Mouse (Mus musculus) neural tube, embryonic 14.5 days (tissue): ENCODE data around the gene Rpl36a-ps1. TPM values are rescaled to one million over a fixed set of nuclear protein-coding genes. Genes with fewer than 3 reads are reported as not detected.

ENCODE experiments used
- ATAC-seq: fragments of 200-750 bp; cut with Nextera tagmentation; 2 replicates; pipeline ENCODE4 v1.8.0; 2017; ENCODE audit warnings: low read depth, mild to moderate bottlenecking, moderate TSS enrichment, moderate library complexity
- H3K27ac ChIP-seq: fragments of 300-500 bp; sonication (generic); 2 replicates; pipeline ENCODE4 v1.5.1; 2014; ENCODE audit warnings: low read depth, mild to moderate bottlenecking, control low read depth, low read length, moderate library complexity, mixed read lengths
- H3K27me3 ChIP-seq: fragments of 300-500 bp; sonication (generic); 2 replicates; pipeline ENCODE4 v1.6.1; 2014; ENCODE audit warnings: low read length; ENCODE audit not compliant: control insufficient read depth, insufficient read depth
- H3K36me3 ChIP-seq: fragments of 300-500 bp; sonication (generic); 2 replicates; pipeline ENCODE4 v1.6.1; 2014; ENCODE audit warnings: low read length, mixed read lengths; ENCODE audit not compliant: control insufficient read depth, insufficient read depth
- H3K4me1 ChIP-seq: fragments of 300-500 bp; sonication (generic); 2 replicates; pipeline ENCODE4 v1.6.1; 2014; ENCODE audit warnings: low read length; ENCODE audit not compliant: control insufficient read depth, insufficient read depth
- H3K4me2 ChIP-seq: fragments of 300-500 bp; sonication (generic); 2 replicates; pipeline ENCODE4 v1.6.1; 2014; ENCODE audit warnings: mild to moderate bottlenecking, low read depth, low read length, control low read depth
- H3K4me3 ChIP-seq: fragments of 300-500 bp; sonication (generic); 2 replicates; pipeline ENCODE4 v1.5.1; 2014; ENCODE audit warnings: low read depth, low read length, control low read depth, mixed read lengths
- H3K9ac ChIP-seq: fragments of 300-500 bp; sonication (generic); replicated peaks from 2 replicates; pipeline ENCODE4 v1.6.1; 2014; ENCODE audit warnings: low read depth, mild to moderate bottlenecking, control low read depth, low read length, mixed read lengths
- H3K9me3 ChIP-seq: fragments of 300-500 bp; sonication (generic); 2 replicates; pipeline ENCODE4 v1.6.1; 2016; ENCODE audit warnings: low read length; ENCODE audit not compliant: control insufficient read depth
- WGBS: fragments of 180-500 bp; shearing (Covaris S2); extraction: QIAGEN DNeasy Blood & Tissue Kit; methylation state at CpG from one replicate; pipeline ENCODE4 v1.1.7; 2014; 5-methylcytosine and 5-hydroxymethylcytosine counted together
- polyA plus RNA-seq: library from polyadenylated mRNA; unstranded; fragments of >200 nt; fragmentation: Nextera tagmentation; extraction: Ambion mirVana; gene quantifications from 2 replicates; pipeline ENCODE4 v1.2.1, GENCODE M21; 2014

Rpl36a-ps1 gene
- polyA plus RNA-seq, 1 experiment from 2014 or later: 1.2 TPM

DNA sequence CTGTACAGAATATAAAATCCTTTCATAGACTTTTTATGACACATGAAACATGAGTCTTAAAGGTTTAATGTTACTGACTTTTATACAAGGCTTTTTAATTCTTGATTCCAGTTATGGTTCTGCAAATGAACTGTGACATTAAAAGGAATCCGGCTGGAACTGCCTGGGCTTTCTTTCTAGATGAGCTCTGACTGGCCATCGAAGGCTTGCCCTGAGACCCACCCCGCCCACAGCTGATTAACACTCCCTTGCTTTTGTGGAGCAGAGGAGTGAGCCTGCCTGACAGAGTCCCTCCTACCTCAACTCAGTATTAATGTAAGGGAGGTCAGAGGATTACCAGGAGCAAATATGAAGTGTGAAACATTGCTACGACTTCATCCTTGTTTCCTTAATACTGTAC is 22.2 kb downstream of the Rpl36a-ps1 start:
- H3K4me3 ChIP-seq: no peak overlapping the region
- no peak overlapping the region for H3K9ac ChIP-seq
- no peaks in the 10 kb centered on the region for H3K27me3 ChIP-seq
- no peaks in the 10 kb centered on the region for H3K4me1 ChIP-seq
- WGBS: 30% methylated on average over 4 of the region's 4 CpGs
- H3K27ac ChIP-seq: no peak overlapping the region
- peak; percentile 65; the same call in 1 of the 2 replicates for ATAC-seq
- H3K36me3 ChIP-seq: no peaks in the 10 kb centered on the region
- no peak overlapping the region for H3K4me2 ChIP-seq
- no peaks in the 10 kb centered on the region for H3K9me3 ChIP-seq

DNA sequence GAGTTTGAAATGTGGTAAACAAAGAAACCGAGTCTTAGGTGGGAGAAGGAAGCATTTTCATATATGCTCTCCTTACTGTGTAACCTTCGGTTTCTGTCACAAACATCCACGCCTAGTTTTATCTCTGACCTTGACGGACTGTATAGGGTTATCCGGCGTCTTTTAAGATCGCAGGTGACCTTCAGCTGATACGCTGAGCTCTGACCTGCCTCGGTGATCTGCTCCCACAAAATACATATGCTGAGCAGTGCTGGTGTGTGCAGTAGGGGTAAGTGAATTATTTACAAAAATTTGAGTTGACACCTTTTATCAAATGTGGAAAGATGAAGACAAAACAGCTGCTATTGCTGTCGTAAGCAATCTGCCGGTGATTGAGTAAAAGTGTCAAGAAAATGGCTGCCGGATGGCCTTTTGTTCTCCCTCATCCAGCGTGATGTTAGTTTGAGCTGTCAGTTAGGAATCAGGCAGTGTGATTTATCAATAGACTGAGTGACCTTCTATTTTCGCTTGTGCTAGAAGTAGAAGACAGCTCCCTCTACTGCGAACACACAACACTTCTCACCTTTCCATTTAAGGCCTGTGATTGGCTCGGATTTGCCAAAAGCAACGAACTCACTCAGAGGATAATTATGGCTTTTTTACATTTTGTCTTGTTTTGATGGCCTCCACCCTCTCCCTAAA is 35.0 kb downstream of the Rpl36a-ps1 start:
- Histone ChIP-seq H3K4me3 (no peak overlapping the region), H3K27ac (no peak overlapping the region), H3K4me2 (no peak overlapping the region), H3K9me3 (no peaks in the 10 kb centered on the region), H3K36me3 (no peaks in the 10 kb centered on the region), H3K9ac (no peak overlapping the region), H3K27me3 (no peaks in the 10 kb centered on the region), H3K4me1 (no peaks in the 10 kb centered on the region)
- ATAC-seq: peak; percentile 71; the same call in 1 of the 2 replicates
- WGBS: 66% methylated on average over 17 of the region's 17 CpGs

DNA sequence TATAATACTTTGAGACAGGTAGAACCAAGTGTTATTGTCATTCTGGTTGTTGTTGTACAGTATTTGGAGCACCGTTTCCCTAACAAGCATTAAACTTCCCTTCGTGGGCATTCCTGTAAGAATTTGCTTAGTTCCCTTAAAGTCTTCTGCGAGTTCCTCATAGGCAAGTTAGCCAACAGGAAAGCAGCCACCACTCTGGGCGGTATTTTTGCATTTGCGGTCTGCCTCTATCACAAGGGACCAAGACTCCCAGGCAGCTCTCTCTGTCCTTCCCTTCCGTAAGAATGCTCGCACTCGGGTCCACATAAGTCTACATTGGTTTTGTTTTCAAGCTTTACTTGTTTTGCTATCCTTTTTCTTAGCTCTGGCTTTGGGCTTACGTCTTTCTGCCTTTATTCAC is 37.3 kb downstream of the Rpl36a-ps1 start:
- no peak overlapping the region for H3K4me3 ChIP-seq
- H3K36me3 ChIP-seq: no peaks in the 10 kb centered on the region
- no peak overlapping the region for H3K9ac ChIP-seq
- no peaks in the 10 kb centered on the region for H3K9me3 ChIP-seq
- 92% methylated on average over 9 of the region's 9 CpGs for WGBS
- no peaks in the 10 kb centered on the region for H3K27me3 ChIP-seq
- H3K4me2 ChIP-seq: no peak overlapping the region
- H3K4me1 ChIP-seq: no peaks in the 10 kb centered on the region
- ATAC-seq: no peak
- no peak overlapping the region for H3K27ac ChIP-seq

DNA sequence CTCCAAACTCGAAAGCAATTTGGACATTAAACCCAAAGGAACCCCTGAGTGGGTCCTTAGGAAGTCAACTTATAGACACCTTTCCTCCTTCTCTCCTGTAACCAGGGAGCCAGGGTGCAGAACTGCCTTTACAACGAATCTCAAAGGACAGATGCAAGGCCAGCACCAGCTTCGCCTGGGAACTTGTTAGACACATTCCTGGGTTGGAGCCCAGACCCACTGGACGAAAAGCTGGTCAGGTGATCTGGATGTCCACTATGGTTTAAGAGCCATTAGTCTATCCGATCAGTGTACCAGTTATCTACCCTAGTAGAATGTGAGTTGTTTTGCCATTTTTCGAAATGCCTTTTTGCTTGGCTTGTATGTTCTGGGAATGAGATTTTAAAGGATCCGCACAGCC is 41.7 kb downstream of the Rpl36a-ps1 start:
- 87% methylated on average over 7 of the region's 7 CpGs for WGBS

DNA sequence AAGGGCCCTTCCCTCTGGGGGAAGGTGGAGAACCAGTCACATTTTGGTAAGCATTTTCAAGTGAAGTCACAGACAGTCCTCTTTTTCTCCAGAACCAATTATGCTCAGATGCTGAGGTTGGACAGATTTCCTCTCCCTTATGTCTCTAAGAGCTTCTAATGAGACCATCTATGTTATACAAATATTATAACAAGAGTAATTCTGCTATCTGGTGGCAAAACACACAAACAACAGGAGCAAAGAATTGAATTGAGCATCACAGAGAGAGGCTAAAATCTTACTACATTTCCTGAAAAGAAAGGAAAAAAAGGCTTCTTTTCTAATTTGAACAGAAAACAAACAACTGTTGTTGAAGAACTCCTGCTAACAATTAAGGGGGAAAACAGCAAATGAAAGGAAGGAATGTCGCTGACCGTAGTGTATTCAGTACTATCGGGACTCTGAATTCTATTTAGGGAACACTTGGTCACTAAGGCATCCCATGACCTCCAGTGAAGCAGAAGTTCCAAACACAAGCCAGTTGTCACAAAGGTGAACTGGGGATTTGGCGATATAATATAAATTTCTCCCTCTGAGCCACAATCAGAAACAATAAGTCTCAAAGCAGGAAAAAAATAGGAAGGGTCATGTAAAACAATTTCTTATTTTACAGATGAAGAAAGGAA is 42.4 kb downstream of the Rpl36a-ps1 start:
- H3K27ac ChIP-seq: no peak overlapping the region
- H3K27me3 ChIP-seq: no peaks in the 10 kb centered on the region
- no peaks in the 10 kb centered on the region for H3K9me3 ChIP-seq
- H3K4me3 ChIP-seq: no peak overlapping the region
- H3K4me1 ChIP-seq: no peaks in the 10 kb centered on the region
- no peak overlapping the region for H3K9ac ChIP-seq
- 49% methylated on average over 4 of the region's 4 CpGs for WGBS
- ATAC-seq: no peak
- no peak overlapping the region for H3K4me2 ChIP-seq
- H3K36me3 ChIP-seq: no peaks in the 10 kb centered on the region

More for the DNA sequence above, 41.7 kb downstream of the Rpl36a-ps1 start:
- H3K27me3 ChIP-seq: no peaks in the 10 kb centered on the region
- no peaks in the 10 kb centered on the region for H3K36me3 ChIP-seq
- H3K27ac ChIP-seq: no peak overlapping the region
- H3K9me3 ChIP-seq: no peaks in the 10 kb centered on the region
- no peak overlapping the region for H3K4me2 ChIP-seq
- no peak overlapping the region for H3K9ac ChIP-seq
- no peak overlapping the region for H3K4me3 ChIP-seq
- ATAC-seq: no peak
- no peaks in the 10 kb centered on the region for H3K4me1 ChIP-seq

Other genes starting within 250 kb of the Rpl36a-ps1 start
- 105 and 110 TPM in 2 replicates for gene Mzt1, start 51.8 kb upstream of the Rpl36a-ps1 start, polyA plus RNA-seq
- 10.6 and 14.3 TPM in 2 replicates for gene Bora, start 51.9 kb upstream of the Rpl36a-ps1 start, polyA plus RNA-seq
- 19.3 and 22.1 TPM in 2 replicates for gene Pibf1, start 105.1 kb upstream of the Rpl36a-ps1 start, polyA plus RNA-seq
- 27.4 and 30.1 TPM in 2 replicates for gene Dis3, start 105.5 kb upstream of the Rpl36a-ps1 start, polyA plus RNA-seq